12 mouse cellular contexts compared by ENCODE assay signal in the genomic region with DNA sequence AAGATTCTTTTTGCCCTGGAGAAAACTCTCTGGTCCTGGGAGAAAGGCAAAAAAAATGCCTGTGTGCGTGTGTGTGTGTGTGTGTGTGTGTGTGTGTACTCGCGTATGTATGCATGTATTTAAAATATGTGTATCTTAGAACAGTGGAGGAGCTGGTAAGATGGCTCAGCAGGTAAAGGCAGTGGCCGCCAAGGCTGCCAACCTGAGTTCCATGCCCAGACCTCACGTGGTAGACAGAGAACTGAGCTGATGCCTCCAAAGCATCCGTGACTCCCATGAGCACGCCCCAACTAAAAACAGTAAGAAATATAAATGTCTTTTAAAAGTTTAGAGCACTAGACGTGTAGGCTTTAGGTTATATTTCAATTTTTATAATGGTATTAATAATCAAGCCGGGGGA.
"Had no signal": no experiment of that assay in that cellular context is flagged by ENCODE, and none has a peak within 500 bp of the region (broad histone marks: within the 10 kb centered on the region; RNA-seq: fewer than 3 reads in every experiment).

No protein-coding gene starts in this region.

- DNase-seq: left cerebral cortex, postnatal 4 days; liver; liver, embryonic 13.5 days; liver, postnatal 0 days; lung, adult 18-20 months; lung, adult 2 months; lung, embryonic 14.5 days; lung, postnatal 10 days; lung, postnatal 14 days; lung, postnatal 36 days; lung, postnatal 4 days; midbrain, embryonic 14.5 days had no signal
